Mouse (Mus musculus) heart, embryonic 11.5 days (tissue): ENCODE results near the gene Duox2. TPM values are rescaled to one million over a fixed set of nuclear protein-coding genes. Genes with fewer than 3 reads are reported as not detected.

Source experiments
- ATAC-seq: fragments of 200-750 bp; cut with Nextera tagmentation; replicated peaks from 2 replicates; pipeline ENCODE4 v1.8.0; 2017; ENCODE audit warnings: moderate library complexity; ENCODE audit not compliant: insufficient number of reproducible peaks, low FRiP score, low TSS enrichment
- H3K27ac ChIP-seq: fragments of 300-500 bp; sonication (generic); 2 replicates; pipeline ENCODE4 v1.5.1; 2014; ENCODE audit warnings: mild to moderate bottlenecking, low read depth, low read length
- H3K27me3 ChIP-seq: fragments of 300-500 bp; sonication (generic); 2 replicates; pipeline ENCODE4 v1.6.1; 2014; ENCODE audit warnings: mild to moderate bottlenecking, low read length, mixed read lengths; ENCODE audit not compliant: control insufficient read depth, insufficient read depth
- H3K36me3 ChIP-seq: fragments of 300-500 bp; sonication (generic); 2 replicates; pipeline ENCODE4 v1.6.1; 2014; ENCODE audit warnings: mild to moderate bottlenecking, low read length, moderate library complexity, mixed read lengths; ENCODE audit not compliant: control insufficient read depth, insufficient read depth
- H3K4me1 ChIP-seq: fragments of 300-500 bp; sonication (generic); 2 replicates; pipeline ENCODE4 v1.6.1; 2014; ENCODE audit warnings: low read length; ENCODE audit not compliant: control insufficient read depth, insufficient read depth
- H3K4me2 ChIP-seq: fragments of 300-500 bp; sonication (generic); 2 replicates; pipeline ENCODE4 v1.6.1; 2014; ENCODE audit warnings: mild to moderate bottlenecking, moderate library complexity
- H3K4me3 ChIP-seq: fragments of 300-500 bp; sonication (generic); 2 replicates; pipeline ENCODE4 v1.5.1; 2014; ENCODE audit warnings: low read depth, low read length
- H3K9ac ChIP-seq: fragments of 300-500 bp; sonication (generic); 2 replicates; pipeline ENCODE4 v1.6.1; 2014; ENCODE audit warnings: mild to moderate bottlenecking, low read depth, low read length, moderate library complexity
- H3K9me3 ChIP-seq: fragments of 300-500 bp; sonication (generic); replicated peaks from 2 replicates; pipeline ENCODE4 v1.6.1; 2016; ENCODE audit warnings: low read length; ENCODE audit not compliant: control insufficient read depth
- WGBS: fragments of 180-500 bp; shearing (Covaris S2); extraction: QIAGEN DNeasy Blood & Tissue Kit; methylation state at CpG from one replicate; pipeline ENCODE4 v1.1.7; 2014; ENCODE audit not compliant: insufficient replicate concordance; 5-methylcytosine and 5-hydroxymethylcytosine counted together
- polyA plus RNA-seq: library from polyadenylated mRNA; unstranded; fragments of >200 nt; fragmentation: Nextera tagmentation; extraction: Ambion mirVana; gene quantifications from 2 replicates; pipeline ENCODE4 v1.2.1, GENCODE M21; 2014

Gene Duox2
- polyA plus RNA-seq, 1 experiment from 2014 or later, result 0.04 TPM

GRCm38 (mm10) chr2:122327986-122328385 lies 29.7 kb upstream of the Duox2 start:
- H3K4me3 ChIP-seq, result no peak overlapping the region
- H3K27me3 ChIP-seq, result no peaks in the 10 kb centered on the region
- no peaks in the 10 kb centered on the region for H3K4me1 ChIP-seq
- no peak overlapping the region for H3K27ac ChIP-seq
- no peak for ATAC-seq
- H3K4me2 ChIP-seq, result no peak overlapping the region
- no peak overlapping the region for H3K9ac ChIP-seq
- no peaks in the 10 kb centered on the region for H3K9me3 ChIP-seq
- WGBS, result 53% methylated on average over 3 of the region's 3 CpGs
- no peaks in the 10 kb centered on the region for H3K36me3 ChIP-seq

DNA sequence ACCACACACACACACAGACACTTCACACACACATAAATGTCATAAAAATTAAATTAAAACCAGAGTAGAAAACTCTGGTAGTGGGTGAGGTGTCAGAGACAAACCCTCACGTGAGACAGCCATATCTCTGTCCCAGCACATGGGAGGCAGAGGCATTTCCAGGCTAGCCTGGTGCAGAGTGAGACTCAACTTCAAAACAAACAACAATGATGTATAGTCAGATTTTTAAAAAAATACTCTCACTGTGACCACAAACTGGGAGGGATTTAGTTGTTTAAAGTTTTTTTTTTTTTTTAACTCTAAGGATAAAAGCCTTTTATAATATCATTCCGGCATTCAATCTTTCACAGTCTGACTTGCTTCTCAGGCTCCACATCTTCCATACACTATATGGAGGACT lies 27.1 kb upstream of the Duox2 start:
- no peak overlapping the region for H3K9ac ChIP-seq
- no peaks in the 10 kb centered on the region for H3K4me1 ChIP-seq
- 66% methylated on average over 2 of the region's 2 CpGs for WGBS
- H3K4me2 ChIP-seq, result no peak overlapping the region
- ATAC-seq, result no peak
- no peaks in the 10 kb centered on the region for H3K36me3 ChIP-seq
- H3K27me3 ChIP-seq, result no peaks in the 10 kb centered on the region
- H3K27ac ChIP-seq, result no peak overlapping the region
- no peak overlapping the region for H3K4me3 ChIP-seq
- H3K9me3 ChIP-seq, result no peaks in the 10 kb centered on the region

- 71% methylated on average over 3 of the region's 3 CpGs for WGBS
- Histone ChIP-seq H3K9ac (no peak overlapping the region), H3K27ac (no peak overlapping the region), H3K4me2 (no peak overlapping the region), H3K4me1 (no peaks in the 10 kb centered on the region), H3K27me3 (no peaks in the 10 kb centered on the region), H3K36me3 (no peaks in the 10 kb centered on the region), H3K9me3 (no peaks in the 10 kb centered on the region), H3K4me3 (no peak overlapping the region)
- ATAC-seq, result no peak
Measured at GRCm38 (mm10) chr2:122324586-122324985, 26.3 kb upstream of the Duox2 start.

DNA sequence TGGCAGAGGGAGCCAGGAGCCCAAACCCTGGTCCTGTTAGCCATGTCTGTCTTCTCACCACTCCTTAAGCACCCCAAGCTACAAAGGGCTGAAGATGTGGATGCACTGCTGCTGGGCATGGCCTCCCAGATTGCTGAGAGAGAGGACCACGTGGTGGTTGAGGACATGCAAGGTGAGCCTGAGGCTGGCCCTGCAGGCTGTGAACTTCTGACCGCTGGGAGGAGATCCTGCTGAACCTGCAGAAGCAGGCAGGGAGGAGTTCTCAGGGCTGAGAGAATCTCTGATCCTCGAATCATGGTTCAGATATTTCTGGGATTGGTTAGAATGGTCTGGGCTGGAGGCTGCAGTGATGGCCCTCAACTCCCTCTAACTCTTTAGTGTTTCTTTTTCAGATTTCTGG lies 25.7 kb upstream of the Duox2 start:
- Histone ChIP-seq H3K36me3 (no peaks in the 10 kb centered on the region), H3K27ac (no peak overlapping the region), H3K9me3 (no peaks in the 10 kb centered on the region), H3K4me1 (no peaks in the 10 kb centered on the region), H3K9ac (no peak overlapping the region), H3K27me3 (peaks cover 2% of the 10 kb centered on the region; the same call in 1 of the 2 replicates), H3K4me3 (no peak overlapping the region), H3K4me2 (no peak overlapping the region)
- no peak for ATAC-seq
- WGBS, result 49% methylated on average over 3 of the region's 3 CpGs

DNA sequence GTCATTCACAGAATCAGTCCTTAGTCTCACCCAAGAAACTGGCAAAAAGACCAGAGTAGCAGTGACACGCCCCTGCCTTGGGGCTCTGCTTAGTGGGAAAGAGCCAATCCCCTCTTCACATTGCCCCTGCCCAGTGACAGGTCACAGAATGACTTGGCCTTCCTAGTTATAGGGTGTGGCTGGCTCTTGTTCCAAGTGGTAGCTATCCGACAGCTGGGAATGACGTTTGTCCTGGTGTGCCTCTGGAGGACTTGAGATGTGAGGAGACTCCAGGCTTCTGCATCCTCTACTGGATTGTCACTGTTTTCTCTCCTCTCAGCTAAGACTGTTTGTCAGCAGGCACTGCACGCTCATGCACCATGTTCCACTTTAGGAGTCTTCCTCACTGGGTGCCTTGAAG lies 19.1 kb upstream of the Duox2 start:
- ATAC-seq, result no peak; the same call in 1 of the 2 replicates
- Histone ChIP-seq H3K4me2 (no peak overlapping the region), H3K9me3 (no peaks in the 10 kb centered on the region), H3K27ac (no peak overlapping the region), H3K27me3 (peaks cover 39% of the 10 kb centered on the region), H3K4me3 (no peak overlapping the region), H3K9ac (no peak overlapping the region), H3K4me1 (0 out of 2 replicates have a peak, but pooled peaks cover 3% of the 10 kb centered on the region), H3K36me3 (no peaks in the 10 kb centered on the region)
- 70% methylated on average over 4 of the region's 4 CpGs for WGBS

DNA sequence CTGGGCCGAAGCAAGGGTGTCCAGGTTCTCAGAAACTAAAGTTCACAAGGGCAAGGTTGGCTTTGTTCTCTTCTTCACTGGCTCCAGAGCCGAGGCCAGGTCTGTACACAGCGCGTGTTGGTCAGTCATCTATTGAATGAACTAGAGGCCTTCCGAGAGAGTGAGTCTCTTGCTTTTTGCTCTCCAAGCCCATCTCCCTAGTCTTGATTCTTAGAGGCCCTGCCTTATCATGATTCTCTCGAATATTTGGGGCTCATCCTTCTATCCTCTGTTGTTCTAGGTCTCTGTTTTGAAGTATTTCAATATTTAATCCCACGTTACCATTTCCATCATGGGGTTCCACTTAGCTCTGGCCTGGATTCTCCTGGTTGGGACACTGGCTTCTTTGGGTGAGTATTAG lies 17.1 kb upstream of the Duox2 start, which contains the start of gene Duox1:
Duox1 (plus strand) TSS at position 301 of the 400 bp plus-strand sequence.
- no peak within 1 kb of the TSS for H3K4me2 ChIP-seq
- H3K27me3 ChIP-seq, result peaks cover 57% of the 10 kb centered on the region
- ATAC-seq, result no peak

DNA sequence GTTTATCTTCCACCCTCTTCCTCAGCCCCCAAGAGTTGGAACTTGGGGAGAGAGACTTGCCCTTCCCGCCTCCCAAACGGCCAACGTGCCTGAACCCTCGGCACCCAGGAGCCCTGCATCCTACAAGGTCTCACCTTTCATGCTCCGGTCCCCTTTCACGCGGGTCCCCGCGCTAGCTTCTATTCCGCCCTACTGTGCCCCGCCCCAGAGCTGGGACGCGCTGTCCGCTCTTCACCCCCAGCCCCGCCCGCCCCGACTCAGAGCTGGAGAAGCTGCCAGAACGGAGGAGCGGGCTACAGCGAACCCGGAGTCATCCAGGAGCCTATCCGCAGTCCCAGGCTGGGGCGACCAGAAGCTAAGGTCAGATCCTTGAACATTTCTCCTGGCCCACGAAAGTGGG lies 15.3 kb upstream of the Duox2 start, which contains the start of gene Duoxa1:
Duoxa1 (minus strand) TSS at position 195 of the 400 bp plus-strand sequence.
- H3K4me2 ChIP-seq, result peak within 1 kb of the TSS; percentile 57
- H3K27me3 ChIP-seq, result peaks cover 65% of the 10 kb centered on the region
- no peaks in the 10 kb centered on the region for H3K9me3 ChIP-seq
- ATAC-seq, result peak; percentile 26; the same call in 1 of the 2 replicates
- H3K4me3 ChIP-seq, result peak within 1 kb of the TSS; percentile 28
- H3K27ac ChIP-seq, result no peak within 1 kb of the TSS
- WGBS, result 2% methylated on average over 24 of the region's 24 CpGs
- no peaks in the 10 kb centered on the region for H3K36me3 ChIP-seq
- H3K9ac ChIP-seq, result no peak within 1 kb of the TSS
- H3K4me1 ChIP-seq, result 0 out of 2 replicates have a peak, but pooled peaks cover 3% of the 10 kb centered on the region

More for the DNA sequence above, 17.1 kb upstream of the Duox2 start, which contains the start of gene Duox1:
- Histone ChIP-seq H3K36me3 (no peaks in the 10 kb centered on the region), H3K4me1 (0 out of 2 replicates have a peak, but pooled peaks cover 3% of the 10 kb centered on the region), H3K27ac (no peak within 1 kb of the TSS), H3K9me3 (no peaks in the 10 kb centered on the region), H3K4me3 (no peak within 1 kb of the TSS), H3K9ac (no peak within 1 kb of the TSS)
- WGBS, result 78% methylated on average over 7 of the region's 7 CpGs

GRCm38 (mm10) chr2:122312722-122313417 lies 14.6 kb upstream of the Duox2 start:
- Histone ChIP-seq H3K27me3 (peaks cover 65% of the 10 kb centered on the region), H3K4me3 (peak overlapping the region; percentile 25), H3K27ac (no peak overlapping the region), H3K9ac (no peak overlapping the region), H3K36me3 (no peaks in the 10 kb centered on the region), H3K4me2 (peak overlapping the region; percentile 57), H3K4me1 (0 out of 2 replicates have a peak, but pooled peaks cover 3% of the 10 kb centered on the region), H3K9me3 (no peaks in the 10 kb centered on the region)
- ATAC-seq, result no peak
- 4% methylated on average over 27 of the region's 27 CpGs for WGBS

DNA sequence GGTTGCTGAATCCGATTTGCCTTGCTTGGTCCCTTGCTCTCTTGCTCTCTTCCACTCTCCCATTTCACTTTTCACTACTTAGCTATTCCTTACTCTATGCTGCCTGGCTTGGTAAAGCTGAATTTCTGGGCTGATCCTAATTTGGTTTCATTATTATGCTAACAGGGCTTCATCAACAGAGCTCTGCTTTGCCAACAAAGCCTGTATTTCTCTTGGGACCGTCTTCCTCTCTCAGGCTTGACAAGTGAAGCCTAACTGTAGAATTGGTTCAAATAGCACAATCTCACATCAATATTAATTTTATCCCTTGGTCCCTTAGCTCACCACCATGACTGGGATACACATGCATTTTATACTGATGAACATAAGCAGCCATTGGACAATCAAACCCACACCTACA lies 13.3 kb upstream of the Duox2 start:
- Histone ChIP-seq H3K4me3 (no peak overlapping the region), H3K36me3 (no peaks in the 10 kb centered on the region), H3K4me2 (no peak overlapping the region), H3K9ac (no peak overlapping the region), H3K27ac (no peak overlapping the region), H3K27me3 (peaks cover 78% of the 10 kb centered on the region), H3K9me3 (no peaks in the 10 kb centered on the region), H3K4me1 (0 out of 2 replicates have a peak, but pooled peaks cover 3% of the 10 kb centered on the region)
- WGBS, result 46% methylated on average over 2 of the region's 2 CpGs
- ATAC-seq, result no peak
